Mouse (Mus musculus) spleen, adult 2 months (tissue): ENCODE measurements at regions not wholly inside any gene's neighbourhood (a gene's known extent, or its start where the extent isn't known, plus 50 kb on each side); places are given as distances from the start of the nearest gene placed in this dataset.

Source experiments
- CTCF ChIP-seq: fragments of 200-500 bp; IDR thresholded peaks from 2 replicates; pipeline ENCODE4 v1.5.1; 2011; ENCODE audit warnings: mild to moderate bottlenecking, inconsistent platforms; ENCODE audit not compliant: insufficient read depth, insufficient read length, insufficient replicate concordance; ENCODE audit errors: extremely low read depth
- POLR2A ChIP-seq: fragments of 200-500 bp; IDR thresholded peaks from 2 replicates; pipeline ENCODE4 v1.6.1; 2011; ENCODE audit warnings: low read depth, low read length, inconsistent platforms

DNA sequence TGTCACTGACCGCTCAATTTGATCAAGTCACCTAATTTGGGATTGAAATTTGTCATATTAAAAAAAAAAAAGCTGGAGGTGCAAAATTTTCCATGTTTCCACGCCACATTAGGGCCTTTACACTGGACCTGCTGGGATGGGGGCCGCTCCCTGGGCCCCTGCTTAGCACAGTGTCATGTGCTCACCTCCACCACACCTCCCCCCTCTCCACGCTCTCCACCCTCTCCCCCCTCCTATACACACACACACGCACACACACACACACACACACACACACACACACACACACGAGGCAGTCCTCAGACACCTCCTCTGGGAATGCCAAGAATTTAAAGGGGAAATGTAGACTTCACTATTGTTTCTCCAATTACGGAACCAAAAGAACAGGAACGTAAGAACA lies 156.8 kb upstream of the Arid2 start:
- TF ChIP-seq POLR2A, result no peak
- no peak for TF ChIP-seq CTCF
